Mouse (Mus musculus) G1E-ER4 (cell line): Measurements from ENCODE around the gene Mbnl2. TPM values are rescaled to one million over a fixed set of nuclear protein-coding genes. Genes with fewer than 3 reads are reported as not detected.

ENCODE experiments used
- GATA1 ChIP-seq: IDR thresholded peaks from one replicate; pipeline ENCODE4 v1.8.0; 2012; ENCODE audit warnings: low read length, inconsistent platforms
- polyA plus RNA-seq: library from polyadenylated mRNA; stranded (reverse); fragments of >175 nt; gene quantifications from 2 replicates; pipeline ENCODE4 v1.2.3, GENCODE M21; 2012

Mbnl2 gene
- polyA plus RNA-seq, 1 experiment, result 35.2 TPM

GRCm38 (mm10) chr14:120288378-120289002, 13.0 kb downstream of the Mbnl2 start:
- TF ChIP-seq GATA1, result no peak

GRCm38 (mm10) chr14:120289065-120289464, 13.6 kb downstream of the Mbnl2 start:
- no peak for TF ChIP-seq GATA1

GRCm38 (mm10) chr14:120289528-120289927, 14.1 kb downstream of the Mbnl2 start:
- TF ChIP-seq GATA1, result no peak

GRCm38 (mm10) chr14:120291226-120291757, 15.8 kb downstream of the Mbnl2 start:
- no peak for TF ChIP-seq GATA1

GRCm38 (mm10) chr14:120292133-120292532, 16.7 kb downstream of the Mbnl2 start:
- no peak for TF ChIP-seq GATA1

GRCm38 (mm10) chr14:120292617-120293195, 17.2 kb downstream of the Mbnl2 start:
- TF ChIP-seq GATA1, result no peak

GRCm38 (mm10) chr14:120294480-120294879, 19.0 kb downstream of the Mbnl2 start:
- no peak for TF ChIP-seq GATA1

GRCm38 (mm10) chr14:120295355-120296220, 20.1 kb downstream of the Mbnl2 start:
- TF ChIP-seq GATA1, result no peak

GRCm38 (mm10) chr14:120296231-120297006, 20.9 kb downstream of the Mbnl2 start:
- no peak for TF ChIP-seq GATA1

- TF ChIP-seq GATA1, result no peak
These were observed 21.8 kb downstream of the Mbnl2 start for GRCm38 (mm10) chr14:120297137-120297749.

- TF ChIP-seq GATA1, result no peak
These were observed 22.4 kb downstream of the Mbnl2 start for GRCm38 (mm10) chr14:120297833-120298232.

GRCm38 (mm10) chr14:120298439-120298838, 23.0 kb downstream of the Mbnl2 start:
- no peak for TF ChIP-seq GATA1

- no peak for TF ChIP-seq GATA1
These were observed 24.2 kb downstream of the Mbnl2 start for GRCm38 (mm10) chr14:120299716-120300115.

- TF ChIP-seq GATA1, result no peak
These were observed 24.7 kb downstream of the Mbnl2 start for GRCm38 (mm10) chr14:120300191-120300590.

GRCm38 (mm10) chr14:120300814-120301213, 25.3 kb downstream of the Mbnl2 start:
- no peak for TF ChIP-seq GATA1
